Mouse (Mus musculus) heart, embryonic 14.5 days (tissue): Measurements from ENCODE around the gene Kif26a. TPM values are rescaled to one million over a fixed set of nuclear protein-coding genes. Genes with fewer than 3 reads are reported as not detected.

Experiments
- ATAC-seq: fragments of 200-750 bp; cut with Nextera tagmentation; 2 replicates; pipeline ENCODE4 v1.8.0; 2017; ENCODE audit warnings: low read depth, moderate TSS enrichment; ENCODE audit not compliant: insufficient number of reproducible peaks, insufficient read depth, low FRiP score
- H3K27ac ChIP-seq, 2 experiments: fragments of 200-500 bp in 1 of 2; fragments of 300-500 bp in 1 of 2; sonication (generic) in 1 of 2; replicated peaks in 1 of 2; 2 replicates each; pipeline ENCODE4 v1.5.1; 2012 to 2014; ENCODE audit warnings: low read depth in 2 of 2, low read length in 2 of 2, control low read depth in 1 of 2, mild to moderate bottlenecking in 1 of 2, mixed read lengths in 1 of 2; ENCODE audit not compliant: control insufficient read depth in 1 of 2, insufficient read depth in 1 of 2
- H3K27me3 ChIP-seq: fragments of 300-500 bp; sonication (generic); 2 replicates; pipeline ENCODE4 v1.6.1; 2014; ENCODE audit warnings: mild to moderate bottlenecking, low read length, control low read depth; ENCODE audit not compliant: control insufficient read depth, insufficient read depth
- H3K36me3 ChIP-seq: fragments of 300-500 bp; sonication (generic); 2 replicates; pipeline ENCODE4 v1.6.1; 2014; ENCODE audit warnings: mild to moderate bottlenecking, control low read depth, low read length, mixed read lengths; ENCODE audit not compliant: control insufficient read depth, insufficient read depth
- H3K4me1 ChIP-seq, 2 experiments: fragments of 200-500 bp in 1 of 2; fragments of 300-500 bp in 1 of 2; sonication (generic) in 1 of 2; 2 replicates each; pipeline ENCODE4 v1.6.1; 2012 to 2014; ENCODE audit warnings: low read length in 2 of 2, control low read depth in 1 of 2, mixed read lengths in 1 of 2; ENCODE audit not compliant: control insufficient read depth in 2 of 2, insufficient read depth in 2 of 2
- H3K4me2 ChIP-seq: fragments of 300-500 bp; sonication (generic); 2 replicates; pipeline ENCODE4 v1.6.1; 2014; ENCODE audit warnings: mild to moderate bottlenecking, low read length
- H3K4me3 ChIP-seq, 2 experiments: fragments of 200-500 bp in 1 of 2; fragments of 300-500 bp in 1 of 2; sonication (generic) in 1 of 2; 2 replicates each; pipeline ENCODE4 v1.5.1; 2012 to 2014; ENCODE audit warnings: low read length in 2 of 2, mild to moderate bottlenecking in 2 of 2, control low read depth in 1 of 2, low read depth in 1 of 2, moderate library complexity in 1 of 2; ENCODE audit not compliant: control insufficient read depth in 1 of 2, insufficient read depth in 1 of 2
- H3K9ac ChIP-seq: fragments of 300-500 bp; sonication (generic); 2 replicates; pipeline ENCODE4 v1.6.1; 2014; ENCODE audit warnings: mild to moderate bottlenecking, low read length
- H3K9me3 ChIP-seq: fragments of 300-500 bp; sonication (generic); 2 replicates; pipeline ENCODE4 v1.6.1; 2016; ENCODE audit warnings: low read length, control low read depth; ENCODE audit not compliant: control insufficient read depth
- WGBS: fragments of 180-500 bp; shearing (Covaris S2); extraction: QIAGEN DNeasy Blood & Tissue Kit; methylation state at CpG from one replicate; pipeline ENCODE4 v1.1.7; 2014; 5-methylcytosine and 5-hydroxymethylcytosine counted together
- polyA plus RNA-seq: library from polyadenylated mRNA; unstranded; fragments of >200 nt; fragmentation: Nextera tagmentation; extraction: Ambion mirVana; gene quantifications from 2 replicates; pipeline ENCODE4 v1.2.1, GENCODE M21; 2014

Gene Kif26a
- polyA plus RNA-seq, 1 experiment from 2014 or later: 1.9 TPM

DNA sequence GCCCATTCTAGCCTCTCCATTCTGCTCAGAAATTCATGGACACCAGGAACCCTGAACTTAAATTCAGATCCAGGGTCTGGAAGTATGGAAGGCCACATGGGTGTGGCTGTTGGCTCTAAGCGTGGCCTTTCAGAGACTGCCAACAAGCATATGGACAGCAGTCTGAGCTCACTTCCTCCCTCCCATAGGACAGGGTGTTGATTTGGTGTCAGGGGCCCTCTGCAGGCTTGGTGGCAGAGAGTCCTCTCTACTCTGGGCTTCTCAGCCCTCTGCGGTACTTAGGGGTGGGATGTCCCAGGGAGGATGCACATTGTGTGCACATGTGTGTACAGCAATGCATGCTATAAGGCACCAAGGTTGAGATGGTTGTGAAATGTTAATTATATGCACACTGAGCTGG, 54.0 kb downstream of the Kif26a start:
- H3K36me3 ChIP-seq: no peaks in the 10 kb centered on the region
- no peak overlapping the region for H3K27ac ChIP-seq
- no peak overlapping the region for H3K9ac ChIP-seq
- H3K4me2 ChIP-seq: no peak overlapping the region
- H3K9me3 ChIP-seq: no peaks in the 10 kb centered on the region
- ATAC-seq: no peak
- peaks cover 0 to 7% of the 10 kb centered on the region in 2 experiments; a peak in 2 of 4 replicates for H3K4me1 ChIP-seq
- 41% methylated on average over 2 of the region's 2 CpGs for WGBS
- peaks cover 8% of the 10 kb centered on the region; the same call in 1 of the 2 replicates for H3K27me3 ChIP-seq
- no peak overlapping the region for H3K4me3 ChIP-seq

DNA sequence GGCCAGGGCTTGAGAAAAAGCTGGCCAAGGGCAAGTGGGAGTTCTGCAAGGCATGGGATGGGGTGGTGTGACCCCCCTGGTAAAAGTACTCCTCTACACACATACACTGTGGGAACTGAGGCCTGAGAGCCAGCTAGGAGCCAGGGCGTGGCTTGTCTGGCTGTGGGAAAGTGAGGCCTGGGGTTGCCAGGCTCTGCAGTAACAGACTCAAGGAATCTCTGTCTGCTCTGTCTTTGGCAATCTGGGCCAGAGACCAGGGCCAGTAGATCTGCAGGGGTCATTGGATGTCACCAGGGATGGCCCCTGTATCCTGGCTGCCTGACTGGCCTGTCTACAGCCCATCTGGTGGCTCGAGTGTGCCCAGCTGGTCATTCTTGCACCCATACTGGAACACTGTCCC, 61.2 kb downstream of the Kif26a start:
- H3K4me3 ChIP-seq: no peak overlapping the region
- 85% methylated on average over 2 of the region's 2 CpGs for WGBS
- H3K9me3 ChIP-seq: no peaks in the 10 kb centered on the region
- no peak overlapping the region for H3K9ac ChIP-seq
- ATAC-seq: no peak
- no peak overlapping the region for H3K27ac ChIP-seq
- H3K4me2 ChIP-seq: no peak overlapping the region
- H3K36me3 ChIP-seq: no peaks in the 10 kb centered on the region
- H3K27me3 ChIP-seq: 0 out of 2 replicates have a peak, but pooled peaks cover 3% of the 10 kb centered on the region
- H3K4me1 ChIP-seq: no peaks in the 10 kb centered on the region

DNA sequence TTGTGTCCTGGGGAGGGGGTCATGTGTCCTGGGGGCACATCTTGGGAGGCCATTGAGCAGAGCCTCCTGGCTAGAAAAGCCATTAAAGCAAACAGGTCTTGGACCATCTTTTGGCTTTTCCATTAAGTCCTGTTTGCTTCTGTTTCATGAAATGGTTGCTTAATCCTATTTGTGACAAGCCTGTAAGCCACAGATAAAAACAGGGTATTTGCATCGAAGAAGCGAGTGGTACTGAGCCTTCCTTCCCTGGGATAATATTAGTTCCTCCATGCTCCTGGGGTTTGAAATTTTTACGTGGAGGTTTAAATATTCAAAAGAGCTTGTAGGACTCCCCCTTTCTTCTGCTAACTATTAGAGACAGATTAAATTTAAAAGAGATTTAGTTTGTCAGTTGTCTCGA, 61.7 kb downstream of the Kif26a start:
- Histone ChIP-seq H3K27ac (no peak overlapping the region), H3K4me1 (no peaks in the 10 kb centered on the region), H3K4me3 (no peak overlapping the region), H3K36me3 (no peaks in the 10 kb centered on the region), H3K9me3 (no peaks in the 10 kb centered on the region), H3K4me2 (no peak overlapping the region), H3K27me3 (0 out of 2 replicates have a peak, but pooled peaks cover 3% of the 10 kb centered on the region), H3K9ac (no peak overlapping the region)
- 83% methylated on average over 4 of the region's 4 CpGs for WGBS
- ATAC-seq: no peak

DNA sequence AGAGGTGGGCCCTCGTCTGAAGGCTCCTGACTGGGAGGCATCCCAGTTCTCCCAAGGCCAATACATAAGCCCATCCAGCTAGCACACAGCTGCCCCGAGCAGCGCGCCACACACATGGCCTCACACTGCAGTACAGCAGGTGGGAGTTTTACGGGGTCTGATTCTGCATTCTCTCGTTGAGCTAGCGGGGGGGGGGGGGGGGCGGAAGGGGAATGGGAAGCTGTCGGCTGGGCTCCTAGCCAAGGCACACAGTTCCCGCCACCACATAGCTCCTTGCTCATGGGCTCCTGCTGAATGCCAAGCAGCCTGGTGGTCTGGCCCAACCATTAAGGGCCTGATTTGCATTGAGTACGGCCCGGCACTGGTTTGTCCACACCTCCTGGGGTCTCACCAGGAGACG, 64.6 kb downstream of the Kif26a start:
- Histone ChIP-seq H3K9ac (no peak overlapping the region), H3K27ac (no peak overlapping the region), H3K27me3 (0 out of 2 replicates have a peak, but pooled peaks cover 3% of the 10 kb centered on the region), H3K4me2 (no peak overlapping the region), H3K9me3 (no peaks in the 10 kb centered on the region), H3K4me3 (no peak overlapping the region), H3K36me3 (no peaks in the 10 kb centered on the region), H3K4me1 (no peaks in the 10 kb centered on the region)
- ATAC-seq: no peak
- 53% methylated on average over 12 of the region's 13 CpGs for WGBS

DNA sequence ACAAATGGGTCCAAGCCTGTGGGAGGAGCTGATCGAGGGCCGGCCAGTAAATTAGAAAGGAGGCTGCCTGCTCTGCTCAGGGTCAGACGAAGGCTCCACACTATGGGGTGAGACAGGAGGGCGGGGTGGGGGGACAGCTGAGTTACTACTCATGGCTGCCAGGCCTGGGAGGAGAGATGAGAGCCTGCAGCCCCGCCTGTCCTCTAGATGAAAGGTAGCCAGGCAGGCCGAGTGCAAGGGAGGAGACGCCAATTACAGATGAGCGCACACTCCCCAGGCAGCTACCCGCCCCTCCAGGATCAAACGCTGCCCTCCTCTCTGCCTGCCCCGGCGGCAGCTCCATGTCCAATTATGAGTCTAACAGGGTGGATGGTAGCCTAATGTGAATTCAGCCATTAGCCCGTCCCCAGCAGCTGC, 68.4 kb downstream of the Kif26a start:
- Histone ChIP-seq H3K9me3 (no peaks in the 10 kb centered on the region), H3K36me3 (no peaks in the 10 kb centered on the region), H3K27me3 (no peaks in the 10 kb centered on the region), H3K4me1 (peaks cover 14 to 17% of the 10 kb centered on the region in 2 experiments), H3K9ac (no peak overlapping the region), H3K27ac (no peak overlapping the region), H3K4me2 (no peak overlapping the region), H3K4me3 (no peak overlapping the region)
- 41% methylated on average over 13 of the region's 13 CpGs for WGBS
- ATAC-seq: no peak

DNA sequence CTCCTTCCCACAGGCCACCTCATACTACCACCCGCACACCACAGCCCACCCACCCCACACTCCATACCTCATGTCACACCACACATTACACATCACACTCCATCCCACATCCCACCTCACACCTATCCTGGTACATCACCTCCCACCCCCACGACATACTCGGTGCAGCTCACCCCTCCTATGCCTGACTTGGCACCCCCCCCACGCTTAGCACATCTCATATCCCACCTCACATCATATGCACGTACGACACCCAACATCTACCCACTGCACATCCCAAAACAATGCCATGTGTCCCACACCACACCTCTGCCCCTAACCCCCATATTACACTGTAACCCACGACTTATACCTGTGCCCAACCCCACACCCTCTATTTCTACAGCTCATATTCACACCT, 69.5 kb downstream of the Kif26a start:
- 85% methylated on average over 7 of the region's 7 CpGs for WGBS
- H3K4me2 ChIP-seq: no peak overlapping the region
- H3K27ac ChIP-seq: no peak overlapping the region
- ATAC-seq: no peak
- H3K4me1 ChIP-seq: peaks cover 14 to 17% of the 10 kb centered on the region in 2 experiments
- H3K36me3 ChIP-seq: no peaks in the 10 kb centered on the region
- H3K9ac ChIP-seq: no peak overlapping the region
- H3K4me3 ChIP-seq: no peak overlapping the region
- H3K27me3 ChIP-seq: no peaks in the 10 kb centered on the region
- H3K9me3 ChIP-seq: no peaks in the 10 kb centered on the region

DNA sequence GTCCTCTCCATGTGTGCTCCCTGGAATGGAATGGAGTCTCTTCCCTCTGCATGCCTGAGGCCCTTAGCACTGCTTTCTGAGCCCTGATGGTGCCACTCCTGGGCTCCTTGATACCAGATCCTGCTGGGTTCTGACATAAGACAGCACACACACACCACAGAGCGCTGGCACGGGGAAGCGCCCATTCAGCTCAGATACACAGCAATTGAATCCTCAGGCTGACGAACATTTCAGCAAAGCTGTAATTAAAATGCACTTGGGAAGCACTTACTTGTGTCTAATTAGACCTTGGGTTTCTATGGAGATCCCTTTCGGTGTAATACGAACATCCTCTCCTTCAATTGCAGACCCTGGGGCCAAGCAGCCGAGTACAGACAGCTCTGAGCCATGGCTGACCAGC, 71.0 kb downstream of the Kif26a start:
- H3K4me2 ChIP-seq: no peak overlapping the region
- ATAC-seq: no peak
- WGBS: 75% methylated on average over 7 of the region's 7 CpGs
- peaks cover 20 to 21% of the 10 kb centered on the region in 2 experiments for H3K4me1 ChIP-seq
- H3K36me3 ChIP-seq: no peaks in the 10 kb centered on the region
- H3K4me3 ChIP-seq: no peak overlapping the region
- no peaks in the 10 kb centered on the region for H3K27me3 ChIP-seq
- H3K27ac ChIP-seq: no peak overlapping the region
- no peak overlapping the region for H3K9ac ChIP-seq
- H3K9me3 ChIP-seq: no peaks in the 10 kb centered on the region

DNA sequence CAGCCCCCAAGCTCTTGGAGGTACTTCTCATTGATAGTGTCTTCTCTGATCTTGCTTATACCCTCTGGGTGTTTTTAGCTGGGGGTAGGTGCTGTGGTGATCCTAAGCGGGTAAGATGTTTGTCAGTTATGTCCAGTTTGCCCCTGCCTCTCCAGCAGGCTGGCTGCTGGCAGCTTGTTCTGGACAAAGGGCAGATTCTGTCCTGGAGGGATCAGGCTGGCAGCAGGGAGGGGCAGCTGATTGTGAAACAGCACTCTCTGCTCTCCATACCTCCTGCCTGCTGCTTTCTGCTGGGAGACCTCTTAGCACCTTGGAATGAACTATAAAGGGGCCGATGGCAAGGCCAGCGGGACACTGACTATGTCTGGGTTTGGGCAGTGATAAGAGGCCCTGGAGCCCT, 71.7 kb downstream of the Kif26a start:
- H3K4me2 ChIP-seq: no peak overlapping the region
- H3K36me3 ChIP-seq: no peaks in the 10 kb centered on the region
- H3K27ac ChIP-seq: no peak overlapping the region
- no peak overlapping the region for H3K4me3 ChIP-seq
- 31% methylated on average over 3 of the region's 3 CpGs for WGBS
- H3K9me3 ChIP-seq: no peaks in the 10 kb centered on the region
- H3K9ac ChIP-seq: no peak overlapping the region
- H3K27me3 ChIP-seq: no peaks in the 10 kb centered on the region
- peaks cover 21 to 25% of the 10 kb centered on the region in 2 experiments for H3K4me1 ChIP-seq
- ATAC-seq: no peak
